Mouse (Mus musculus) forebrain, postnatal 0 days (tissue): ENCODE data around the gene Olfr731. TPM values are rescaled to one million over a fixed set of nuclear protein-coding genes. Genes with fewer than 3 reads are reported as not detected.

ENCODE experiments used
- ATAC-seq: fragments of 200-750 bp; cut with Nextera tagmentation; 2 replicates; pipeline ENCODE4 v1.8.0; 2017; ENCODE audit warnings: mild to moderate bottlenecking, moderate library complexity
- DNase-seq: peaks from one replicate; pipeline ENCODE4 v3.0.0-alpha.2; 2015
- H3K27ac ChIP-seq: fragments of 300-500 bp; sonication (generic); 2 replicates; pipeline ENCODE4 v1.5.1; 2014; ENCODE audit warnings: low read depth, mild to moderate bottlenecking, antibody characterized with exemption, low read length, moderate library complexity, mixed read lengths
- H3K27me3 ChIP-seq: fragments of 300-500 bp; sonication (generic); 2 replicates; pipeline ENCODE4 v1.6.1; 2014; ENCODE audit warnings: mild to moderate bottlenecking, low read length, mixed read lengths; ENCODE audit not compliant: insufficient read depth
- H3K36me3 ChIP-seq: fragments of 300-500 bp; sonication (generic); 2 replicates; pipeline ENCODE4 v1.6.1; 2014; ENCODE audit warnings: mild to moderate bottlenecking, moderate library complexity; ENCODE audit not compliant: insufficient read depth
- H3K4me1 ChIP-seq: fragments of 300-500 bp; sonication (generic); 2 replicates; pipeline ENCODE4 v1.6.1; 2014; ENCODE audit warnings: antibody characterized with exemption; ENCODE audit not compliant: insufficient read depth
- H3K4me2 ChIP-seq: fragments of 300-500 bp; sonication (generic); 2 replicates; pipeline ENCODE4 v1.6.1; 2014; ENCODE audit warnings: low read depth, mild to moderate bottlenecking, moderate library complexity
- H3K4me3 ChIP-seq: fragments of 300-500 bp; sonication (generic); 2 replicates; pipeline ENCODE4 v1.5.1; 2014; ENCODE audit warnings: low read depth, low read length, mixed read lengths
- H3K9ac ChIP-seq: fragments of 300-500 bp; sonication (generic); 2 replicates; pipeline ENCODE4 v1.6.1; 2014; ENCODE audit warnings: mild to moderate bottlenecking
- H3K9me3 ChIP-seq: fragments of 300-500 bp; sonication (generic); 2 replicates; pipeline ENCODE4 v1.6.1; 2016; ENCODE audit warnings: low read length
- CTCF ChIP-seq: sonication (generic); IDR thresholded peaks from 2 replicates; pipeline ENCODE4 v1.5.1; 2016; ENCODE audit warnings: antibody characterized with exemption, control low read depth, low read depth
- WGBS: fragments of 180-500 bp; shearing (Covaris S2); extraction: QIAGEN DNeasy Blood & Tissue Kit; methylation state at CpG from one replicate; pipeline ENCODE4 v1.1.7; 2014; 5-methylcytosine and 5-hydroxymethylcytosine counted together
- polyA plus RNA-seq: library from polyadenylated mRNA; unstranded; fragments of >200 nt; fragmentation: Nextera tagmentation; extraction: Ambion mirVana; gene quantifications from 2 replicates; pipeline ENCODE4 v1.2.1, GENCODE M21; 2015
- total RNA-seq: library from RNA; depleted of rRNA; stranded (reverse); fragments of >200 nt; gene quantifications from 2 replicates; pipeline ENCODE4 v1.2.3, GENCODE M21; 2014; rRNA removed

Gene Olfr731
- total RNA-seq: not detected in 2 replicates
- not detected in 2 replicates for polyA plus RNA-seq

DNA sequence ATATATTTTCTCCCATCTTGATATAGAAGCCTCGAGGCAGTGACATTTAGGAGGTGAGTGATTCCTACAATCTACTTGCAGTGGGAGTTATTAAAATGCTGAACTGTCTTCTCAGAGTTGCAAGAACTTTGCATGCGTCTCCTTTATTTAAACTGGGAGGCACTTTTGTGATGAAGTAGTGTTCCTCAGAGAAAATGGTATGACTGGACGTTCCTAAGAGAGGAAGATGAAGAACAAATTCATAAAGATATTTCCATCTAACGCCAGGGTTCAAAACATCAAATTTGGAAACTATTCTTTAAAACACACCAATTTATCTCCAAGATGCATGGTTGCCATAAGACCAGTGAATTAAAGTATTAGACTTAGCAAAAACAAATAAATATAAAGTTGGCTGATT, at the start of gene Olfr731:
TSS of gene Olfr731 (minus strand) at position 101 of the 400 bp plus-strand sequence.
- ATAC-seq: no peak
- Histone ChIP-seq H3K4me1 (no peaks in the 10 kb centered on the region), H3K4me2 (no peak within 1 kb of the TSS), H3K9me3 (no peaks in the 10 kb centered on the region), H3K9ac (no peak within 1 kb of the TSS), H3K4me3 (no peak within 1 kb of the TSS), H3K27ac (no peak within 1 kb of the TSS), H3K27me3 (no peaks in the 10 kb centered on the region), H3K36me3 (no peaks in the 10 kb centered on the region)
- 81% methylated on average over 4 of the region's 4 CpGs for WGBS
- no peak for DNase-seq
- TF ChIP-seq CTCF: no peak

DNA sequence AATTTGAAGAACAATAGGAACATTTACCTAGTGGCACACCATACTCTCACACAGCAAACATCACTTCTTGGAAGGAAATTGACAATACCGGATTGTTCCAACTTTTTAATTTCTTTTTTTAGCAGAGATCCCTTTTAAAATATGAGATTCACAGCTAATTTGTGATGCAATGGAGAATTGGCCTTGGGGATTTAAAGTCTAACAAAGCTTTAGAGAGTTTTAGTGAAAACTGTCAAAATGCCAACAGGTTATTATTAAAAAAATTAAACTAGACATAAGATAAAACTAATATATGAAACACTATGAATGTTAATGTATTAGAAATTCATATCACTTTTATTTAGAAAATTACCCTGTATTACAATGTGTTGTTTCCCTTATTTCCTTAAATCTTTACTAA, 42.4 kb upstream of the Olfr731 start, which contains the start of gene Olfr732:
TSS of gene Olfr732 (minus strand) at position 101 of the 400 bp plus-strand sequence.
- Histone ChIP-seq H3K27me3 (no peaks in the 10 kb centered on the region), H3K4me2 (no peak within 1 kb of the TSS), H3K4me1 (no peaks in the 10 kb centered on the region), H3K9ac (no peak within 1 kb of the TSS), H3K9me3 (no peaks in the 10 kb centered on the region), H3K36me3 (no peaks in the 10 kb centered on the region), H3K4me3 (no peak within 1 kb of the TSS), H3K27ac (no peak within 1 kb of the TSS)
- no peak for TF ChIP-seq CTCF
- DNase-seq (no peak), ATAC-seq (no peak)
- WGBS: 93% methylated on average over 1 of the region's 1 CpGs

DNA sequence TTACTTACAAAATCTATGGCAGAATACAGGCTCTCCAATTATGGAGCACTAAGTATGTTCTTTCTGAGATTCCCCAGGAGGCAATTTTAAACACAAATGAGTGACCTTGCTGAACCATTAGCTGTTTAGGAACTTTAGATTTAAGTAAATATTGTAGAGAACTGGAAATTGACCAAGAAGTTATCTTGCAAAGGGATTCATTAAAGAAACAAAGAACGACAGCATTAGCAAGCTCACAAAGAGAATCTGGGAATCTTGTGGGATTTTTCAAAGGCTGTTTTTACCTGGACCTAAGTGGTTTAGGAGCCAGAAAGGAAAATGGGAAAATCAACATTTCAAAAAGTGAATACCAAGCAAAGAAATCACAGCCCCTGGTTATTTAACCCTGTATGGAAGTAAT, 53.6 kb downstream of the Olfr731 start, which contains the start of gene Olfr730:
TSS of gene Olfr730 (minus strand) at position 101 of the 400 bp plus-strand sequence.
- Histone ChIP-seq H3K27me3 (no peaks in the 10 kb centered on the region), H3K36me3 (no peaks in the 10 kb centered on the region), H3K4me1 (no peaks in the 10 kb centered on the region), H3K27ac (no peak within 1 kb of the TSS), H3K9me3 (no peaks in the 10 kb centered on the region), H3K9ac (no peak within 1 kb of the TSS), H3K4me3 (no peak within 1 kb of the TSS), H3K4me2 (no peak within 1 kb of the TSS)
- ATAC-seq (no peak), DNase-seq (no peak)
- TF ChIP-seq CTCF: no peak
- WGBS: 35% methylated on average over 1 of the region's 1 CpGs

Other genes with a start within 250 kb of the Olfr731 start
- gene Olfr725, start 201.5 kb downstream of the Olfr731 start, total RNA-seq: not detected in 2 replicates
- gene Olfr725, start 201.5 kb downstream of the Olfr731 start, polyA plus RNA-seq: not detected in 2 replicates
- gene Olfr726, start 150.9 kb downstream of the Olfr731 start, total RNA-seq: not detected in 2 replicates
- not detected in 2 replicates for gene Olfr726, start 150.9 kb downstream of the Olfr731 start, polyA plus RNA-seq
- gene Olfr727, start 118.7 kb downstream of the Olfr731 start, total RNA-seq: 0.38 TPM in 1 of 2 replicates, not detected in the other
- gene Olfr727, start 118.7 kb downstream of the Olfr731 start, polyA plus RNA-seq: not detected in 2 replicates
- not detected in 2 replicates for gene Olfr728, start 99.2 kb downstream of the Olfr731 start, total RNA-seq
- not detected in 2 replicates for gene Olfr728, start 99.2 kb downstream of the Olfr731 start, polyA plus RNA-seq
- gene Olfr729, start 89.0 kb downstream of the Olfr731 start, total RNA-seq: not detected in 2 replicates
- gene Olfr729, start 89.0 kb downstream of the Olfr731 start, polyA plus RNA-seq: not detected in 2 replicates
- not detected in 2 replicates for gene Olfr730, start 53.7 kb downstream of the Olfr731 start, total RNA-seq
- not detected in 2 replicates for gene Olfr730, start 53.7 kb downstream of the Olfr731 start, polyA plus RNA-seq
- not detected in 2 replicates for gene Olfr732, start 42.3 kb upstream of the Olfr731 start, total RNA-seq
- gene Olfr732, start 42.3 kb upstream of the Olfr731 start, polyA plus RNA-seq: not detected in 2 replicates
- gene Olfr733, start 59.7 kb upstream of the Olfr731 start, total RNA-seq: not detected in 2 replicates
- gene Olfr733, start 59.7 kb upstream of the Olfr731 start, polyA plus RNA-seq: not detected in 2 replicates
- not detected in 2 replicates for gene Olfr734, start 84.9 kb upstream of the Olfr731 start, total RNA-seq
- gene Olfr734, start 84.9 kb upstream of the Olfr731 start, polyA plus RNA-seq: not detected in 2 replicates
- gene Olfr735, start 107.0 kb upstream of the Olfr731 start, total RNA-seq: not detected in 2 replicates
- not detected in 2 replicates for gene Olfr735, start 107.0 kb upstream of the Olfr731 start, polyA plus RNA-seq
- gene Tlr11, start 116.0 kb upstream of the Olfr731 start, total RNA-seq: not detected in 2 replicates
- not detected in 2 replicates for gene Tlr11, start 116.0 kb upstream of the Olfr731 start, polyA plus RNA-seq
- not detected in 2 replicates for gene Olfr736, start 139.3 kb upstream of the Olfr731 start, total RNA-seq
- not detected in 2 replicates for gene Olfr736, start 139.3 kb upstream of the Olfr731 start, polyA plus RNA-seq
- gene Olfr738, start 165.7 kb upstream of the Olfr731 start, total RNA-seq: not detected in 2 replicates
- gene Olfr738, start 165.7 kb upstream of the Olfr731 start, polyA plus RNA-seq: not detected in 2 replicates
- gene Olfr739, start 176.8 kb upstream of the Olfr731 start, total RNA-seq: not detected in 2 replicates
- gene Olfr739, start 176.8 kb upstream of the Olfr731 start, polyA plus RNA-seq: not detected in 2 replicates
- gene Olfr740, start 203.7 kb upstream of the Olfr731 start, total RNA-seq: not detected in 2 replicates
- not detected in 2 replicates for gene Olfr740, start 203.7 kb upstream of the Olfr731 start, polyA plus RNA-seq
- gene Olfr741, start 230.9 kb upstream of the Olfr731 start, total RNA-seq: not detected in 2 replicates
- gene Olfr741, start 230.9 kb upstream of the Olfr731 start, polyA plus RNA-seq: not detected in 2 replicates